Mouse (Mus musculus): ENCODE measurements at regions not wholly inside any gene's neighbourhood (a gene's known extent, or its start where the extent isn't known, plus 50 kb on each side); places are given as distances from the start of the nearest gene placed in this dataset.

DNA sequence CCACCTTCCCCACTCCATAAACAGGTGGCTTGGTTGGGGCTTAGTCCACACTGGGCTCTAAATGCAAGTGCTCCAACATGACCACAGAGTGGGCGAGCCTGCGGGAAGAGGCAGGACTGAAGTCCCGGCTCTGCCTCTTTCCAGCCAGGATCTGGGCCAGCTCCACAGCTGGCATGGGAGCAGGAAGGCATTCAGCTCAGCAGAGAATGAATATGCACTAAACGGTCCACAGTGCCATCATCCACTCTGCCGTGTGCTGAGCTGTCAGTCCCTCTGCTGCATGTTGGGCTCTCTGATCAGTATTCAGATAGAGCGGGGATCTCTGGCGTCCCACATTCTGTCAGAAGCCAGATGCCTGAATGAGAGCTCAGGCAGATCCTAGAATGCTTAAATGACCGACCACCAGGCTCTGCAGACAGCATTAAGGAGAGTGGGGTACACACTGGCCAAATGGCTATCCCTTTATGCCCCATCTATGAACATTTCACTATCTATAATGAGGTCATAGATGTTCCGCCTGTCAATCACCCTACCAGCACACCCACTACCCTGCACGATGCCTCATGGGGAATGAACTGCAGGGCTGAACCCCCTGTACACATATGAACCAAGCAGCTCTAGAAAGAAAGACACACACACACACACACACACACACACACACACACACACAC lies 317.3 kb downstream of the Ptpru start:
- no peak for ATAC-seq (replicated peaks; ENCODE audit: low read depth, poor library complexity, severe bottlenecking)

DNA sequence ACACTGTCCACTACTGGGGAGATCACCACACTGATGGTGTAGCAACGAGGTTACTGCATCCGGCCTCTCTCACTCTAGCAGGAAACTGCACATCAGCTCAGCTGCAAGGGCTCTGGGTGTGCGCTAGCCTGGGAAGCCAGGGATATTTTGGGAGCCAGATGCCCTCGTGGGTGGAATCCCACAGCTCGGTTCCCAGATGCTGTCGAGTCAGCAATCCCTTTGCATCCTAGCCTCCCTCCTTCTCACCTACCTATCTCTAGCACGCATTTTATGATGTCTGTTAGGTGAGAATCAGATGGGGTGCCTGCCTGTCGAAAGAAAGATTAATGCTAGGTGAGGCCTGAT lies 316.8 kb downstream of the Ptpru start:
- ATAC-seq (replicated peaks; ENCODE audit: low read depth, poor library complexity, severe bottlenecking) = no peak

DNA sequence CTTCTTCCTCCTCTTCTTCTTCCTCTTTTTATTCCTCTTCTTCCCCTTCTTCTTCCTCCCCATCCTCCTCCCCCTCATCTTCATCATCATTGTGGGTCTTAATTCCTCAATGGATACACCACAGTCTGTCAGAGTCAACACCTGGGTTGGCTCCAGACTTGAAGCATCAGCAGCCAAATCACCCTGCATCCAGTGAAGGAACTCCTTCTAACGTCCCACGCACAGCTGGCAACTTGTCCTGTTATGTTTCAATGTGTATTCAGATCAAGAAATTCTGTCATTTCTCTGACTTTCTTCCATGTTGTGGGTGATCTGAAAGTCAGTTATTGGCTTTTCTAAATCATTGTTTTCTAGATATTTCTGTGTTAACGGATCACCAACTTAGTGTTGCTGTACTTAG lies 312.9 kb downstream of the Ptpru start:
- ATAC-seq (replicated peaks; ENCODE audit: low read depth, poor library complexity, severe bottlenecking) = no peak

DNA sequence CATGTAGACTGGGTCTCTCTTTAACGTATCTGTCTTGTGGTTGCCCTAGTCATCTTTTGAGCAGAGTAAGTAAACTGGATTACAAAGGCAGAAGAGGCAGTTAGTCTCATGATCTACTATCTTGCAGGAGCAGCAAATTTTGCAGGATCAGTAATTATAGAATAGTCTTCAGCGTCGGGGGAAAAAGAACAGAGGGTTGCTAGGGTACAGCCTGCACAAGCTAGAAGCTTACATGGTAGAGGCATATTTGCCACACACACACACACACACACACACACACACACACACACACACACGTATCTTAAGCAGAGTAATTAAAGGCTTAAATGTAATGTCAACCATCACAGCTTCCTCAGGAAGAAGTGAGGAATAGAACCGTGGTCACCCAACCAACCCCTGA lies 307.6 kb downstream of the Ptpru start:
- no peak for ATAC-seq (replicated peaks; ENCODE audit: low read depth, poor library complexity, severe bottlenecking)

DNA sequence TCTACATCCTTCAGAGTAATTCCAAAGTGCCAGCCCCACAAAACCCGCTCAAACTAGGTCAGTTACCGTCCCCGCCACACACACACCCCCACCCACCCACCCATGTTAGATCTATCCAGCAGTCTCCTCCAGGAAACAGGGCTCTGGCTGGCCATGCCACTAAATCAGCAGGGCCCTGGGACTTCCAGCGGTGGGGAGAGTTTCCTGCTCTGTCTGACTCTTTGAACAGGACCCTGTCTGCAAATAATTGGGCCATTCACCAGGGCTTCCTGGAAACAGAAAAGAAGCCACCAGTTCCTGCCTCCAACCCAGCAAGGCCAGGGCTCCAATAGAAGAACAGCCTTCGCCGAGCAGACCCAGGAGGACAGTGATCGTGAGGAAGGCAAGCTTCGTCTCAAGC lies 307.1 kb downstream of the Ptpru start:
- ATAC-seq (replicated peaks; ENCODE audit: low read depth, poor library complexity, severe bottlenecking) = no peak

DNA sequence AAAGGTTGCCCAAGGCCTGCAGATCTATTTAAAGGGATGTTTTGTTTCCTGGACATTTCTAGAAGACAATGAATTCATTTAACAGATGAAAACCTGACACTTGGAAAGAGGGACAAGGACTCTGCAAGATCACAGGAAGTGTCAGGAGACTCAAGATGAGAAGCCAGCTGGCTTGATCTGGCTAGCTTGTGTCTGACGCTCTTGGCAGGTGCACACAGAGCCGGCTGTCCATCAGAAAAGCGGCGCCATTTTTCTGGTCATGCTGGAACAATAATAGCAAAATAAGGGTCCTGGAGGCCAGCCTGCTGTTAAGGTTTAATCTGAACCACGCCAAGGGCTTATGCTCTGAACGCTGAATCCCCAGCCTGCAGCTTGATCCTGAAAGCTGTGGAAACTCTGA lies 303.3 kb downstream of the Ptpru start:
- no peak for ATAC-seq (replicated peaks; ENCODE audit: low read depth, poor library complexity, severe bottlenecking)

DNA sequence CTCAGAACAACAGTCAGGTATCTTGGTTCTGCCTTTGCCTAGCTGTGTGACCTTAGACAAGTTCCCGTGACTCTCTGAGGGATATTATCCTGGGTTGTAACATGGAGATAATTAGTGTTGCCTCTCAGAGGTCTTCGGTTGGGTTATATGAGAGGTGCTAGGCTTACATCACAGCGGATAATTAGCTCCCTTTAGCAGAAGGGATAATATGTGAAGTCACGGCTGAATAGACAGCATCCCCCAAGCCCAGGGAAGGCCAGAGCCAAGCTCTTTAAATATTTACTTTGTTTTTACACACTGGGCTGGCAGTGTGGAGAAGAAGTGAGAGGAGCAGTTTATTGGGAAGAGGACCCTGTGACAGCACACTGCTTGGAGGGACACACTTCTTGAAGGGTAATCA lies 299.9 kb downstream of the Ptpru start:
- ATAC-seq (replicated peaks; ENCODE audit: low read depth, poor library complexity, severe bottlenecking) = no peak

DNA sequence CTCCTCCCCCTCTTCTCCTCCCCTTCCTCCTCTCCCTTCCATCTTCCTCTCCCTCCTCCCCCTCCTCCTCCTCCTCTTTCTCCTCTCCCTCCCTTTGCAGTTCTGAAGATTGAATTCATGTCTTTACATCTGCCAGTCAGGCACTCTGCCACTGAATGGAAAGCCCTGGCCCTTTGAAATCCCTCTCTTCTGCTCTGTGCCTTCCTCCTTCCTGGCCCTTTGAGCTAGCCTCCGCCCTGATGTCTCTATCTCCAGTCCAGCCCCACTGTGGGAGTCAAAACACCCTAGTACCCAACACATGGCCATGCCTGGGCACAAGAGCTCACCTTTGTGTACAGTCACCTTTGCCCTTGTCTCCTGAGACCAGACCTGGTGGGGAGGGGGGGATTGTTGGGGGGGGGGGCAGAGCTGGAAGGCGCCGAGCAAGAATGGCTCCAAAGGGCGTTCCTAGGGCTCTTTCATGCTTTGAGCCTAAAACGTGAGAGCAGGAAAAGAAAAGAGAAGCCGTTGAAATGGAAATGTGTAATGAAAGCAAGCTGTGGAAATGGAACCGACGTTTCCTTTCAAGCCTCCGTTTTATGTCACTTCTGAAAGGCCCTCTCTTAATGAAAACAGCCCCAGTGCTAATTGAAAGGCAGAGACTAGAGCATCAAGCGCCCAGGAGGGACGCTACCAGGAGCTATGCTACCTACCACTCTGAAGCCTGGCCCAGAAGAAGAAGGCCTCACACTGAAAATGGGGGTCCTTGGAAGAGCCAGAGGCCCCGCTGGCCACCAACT lies 291.5 kb downstream of the Ptpru start:
- ATAC-seq (replicated peaks; ENCODE audit: low read depth, poor library complexity, severe bottlenecking) = no peak

DNA sequence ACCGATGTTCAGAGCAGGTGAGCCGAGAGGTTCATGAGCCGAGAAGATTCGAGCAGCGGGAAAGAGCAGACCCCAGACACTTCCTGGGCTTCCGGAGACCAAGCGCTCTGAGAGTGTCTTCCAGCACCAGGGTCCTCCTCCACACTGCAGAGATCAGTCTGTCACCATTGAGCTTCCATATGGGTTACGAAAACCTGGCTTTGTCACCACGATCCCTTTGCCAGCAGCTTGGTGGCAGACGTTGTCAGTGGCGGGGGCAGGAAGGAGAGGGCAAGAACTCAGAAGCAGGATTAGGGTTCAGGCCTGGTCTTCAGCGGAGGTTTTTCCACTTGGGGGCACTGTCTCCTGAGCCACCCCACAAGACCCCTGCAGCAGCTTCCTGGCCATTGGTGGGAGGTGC lies 288.5 kb downstream of the Ptpru start:
- ATAC-seq (replicated peaks; ENCODE audit: low read depth, poor library complexity, severe bottlenecking) = no peak

DNA sequence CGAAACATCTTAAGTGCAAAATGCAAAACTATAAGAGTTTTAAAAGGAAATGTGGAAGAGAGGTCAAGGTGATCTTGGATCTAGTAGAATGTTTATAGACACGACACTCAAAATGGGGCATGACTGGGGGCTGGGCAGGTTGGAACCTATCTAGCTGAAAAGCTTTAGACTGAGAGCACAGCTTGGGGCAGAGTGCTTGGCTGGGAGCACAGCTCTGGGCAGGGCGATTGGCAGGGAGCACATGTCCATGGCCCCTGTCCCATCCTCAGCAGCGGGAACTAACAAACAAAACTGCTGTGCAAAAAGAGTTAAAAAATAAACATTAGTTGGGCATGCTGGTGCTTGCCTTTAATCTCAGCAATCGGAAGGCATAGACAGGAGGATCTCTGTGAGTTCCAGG lies 279.6 kb downstream of the Ptpru start:
- no peak for ATAC-seq (replicated peaks; ENCODE audit: low read depth, poor library complexity, severe bottlenecking)

DNA sequence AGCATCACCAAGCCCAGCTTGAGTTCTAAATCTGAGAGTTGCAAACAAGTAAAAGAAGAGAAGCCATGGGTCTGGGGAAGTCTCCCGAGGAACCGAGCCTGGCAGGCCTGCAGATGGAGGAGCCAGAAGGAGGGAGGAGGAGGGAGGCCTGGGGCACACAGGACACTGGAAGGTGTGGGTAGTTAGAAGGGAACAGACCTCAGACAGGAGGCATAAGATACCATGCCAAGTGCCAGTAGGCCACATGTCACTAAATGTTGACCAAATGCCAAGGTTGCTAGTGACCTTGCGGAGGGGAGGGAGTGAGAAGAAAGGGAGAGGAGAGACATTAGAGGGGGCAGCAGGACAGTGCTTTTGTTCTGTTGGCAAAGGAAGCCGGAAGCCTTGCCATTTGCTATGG lies 274.2 kb downstream of the Ptpru start:
- no peak for ATAC-seq (replicated peaks; ENCODE audit: low read depth, poor library complexity, severe bottlenecking)

DNA sequence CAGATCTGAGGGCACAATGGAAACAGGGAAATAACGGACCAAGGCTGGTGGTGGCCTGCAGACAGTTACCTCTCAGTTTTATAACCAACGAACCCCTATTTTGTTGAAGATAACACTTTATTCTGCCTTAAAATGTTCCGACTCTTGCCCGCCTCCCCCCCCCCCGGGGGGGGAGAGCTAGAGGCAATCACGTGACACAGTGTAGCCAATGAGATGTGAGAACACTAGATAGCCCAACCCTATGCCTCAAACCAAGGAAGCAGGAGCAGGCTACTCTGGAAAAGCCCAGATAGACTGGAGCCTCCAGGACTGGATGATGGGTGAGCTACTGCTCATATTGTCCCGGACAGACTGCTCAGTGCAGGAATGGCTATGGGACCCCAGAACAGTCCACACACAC lies 272.9 kb downstream of the Ptpru start:
- ATAC-seq (replicated peaks; ENCODE audit: low read depth, poor library complexity, severe bottlenecking) = no peak

DNA sequence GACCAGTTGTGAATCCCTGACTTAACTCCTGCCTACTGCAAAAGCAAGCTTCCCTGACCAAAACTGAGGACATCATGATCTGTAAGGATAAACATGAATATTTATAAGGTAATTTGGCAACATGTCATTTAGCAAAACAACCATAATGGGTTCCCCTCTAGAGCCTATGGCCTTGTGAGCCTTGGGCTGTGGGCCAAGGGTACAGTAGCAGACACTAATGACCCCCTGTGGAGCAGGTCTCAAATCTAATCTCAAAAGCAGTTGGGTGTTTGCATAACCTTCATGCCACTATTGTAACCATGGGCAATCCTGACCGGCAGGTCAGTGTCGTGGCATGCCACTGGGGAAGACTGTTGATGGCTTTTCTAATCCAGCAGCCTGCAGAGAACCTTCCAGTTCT lies 270.8 kb downstream of the Ptpru start:
- ATAC-seq (replicated peaks; ENCODE audit: low read depth, poor library complexity, severe bottlenecking) = no peak

DNA sequence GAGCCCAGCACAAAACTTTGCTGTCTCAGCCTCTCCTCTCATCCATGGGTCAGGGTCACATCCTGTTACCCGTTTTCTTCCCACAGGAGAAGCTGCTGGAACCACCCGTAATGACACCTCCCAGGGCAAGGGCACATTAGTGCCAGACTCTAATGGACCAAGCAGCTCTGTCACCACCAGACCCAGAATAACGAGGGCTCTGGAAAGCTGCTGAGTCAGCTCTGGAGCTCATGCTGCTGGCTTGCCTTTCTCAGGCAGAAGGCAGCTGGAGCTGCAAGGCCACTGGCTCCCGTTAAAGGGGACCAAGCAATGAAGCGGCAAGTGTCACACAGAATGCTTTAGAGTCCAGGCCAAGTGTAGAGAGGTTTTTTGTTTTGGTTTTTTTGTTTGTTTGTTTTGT lies 268.9 kb downstream of the Ptpru start:
- ATAC-seq (replicated peaks; ENCODE audit: low read depth, poor library complexity, severe bottlenecking) = no peak

DNA sequence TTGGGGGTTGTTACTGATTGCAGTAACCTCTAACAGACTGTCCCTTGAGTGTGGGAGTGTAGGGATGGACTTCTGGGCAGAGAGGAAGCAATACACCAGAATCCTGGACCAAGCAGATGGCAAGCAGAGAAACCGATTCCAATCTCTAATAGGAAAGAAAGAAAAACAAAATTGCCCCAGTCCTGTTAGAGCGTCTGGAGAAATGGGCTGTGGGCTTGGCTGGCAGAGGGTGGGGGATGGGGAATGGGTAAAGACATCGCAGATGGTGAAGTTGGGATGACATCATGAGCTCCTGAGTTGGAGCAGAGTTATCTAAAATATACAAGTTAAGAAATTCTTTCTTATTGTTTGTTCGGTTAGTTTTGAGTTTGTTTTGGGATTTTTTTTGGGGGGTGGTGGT lies 260.5 kb downstream of the Ptpru start:
- no peak for ATAC-seq (replicated peaks; ENCODE audit: low read depth, poor library complexity, severe bottlenecking)

DNA sequence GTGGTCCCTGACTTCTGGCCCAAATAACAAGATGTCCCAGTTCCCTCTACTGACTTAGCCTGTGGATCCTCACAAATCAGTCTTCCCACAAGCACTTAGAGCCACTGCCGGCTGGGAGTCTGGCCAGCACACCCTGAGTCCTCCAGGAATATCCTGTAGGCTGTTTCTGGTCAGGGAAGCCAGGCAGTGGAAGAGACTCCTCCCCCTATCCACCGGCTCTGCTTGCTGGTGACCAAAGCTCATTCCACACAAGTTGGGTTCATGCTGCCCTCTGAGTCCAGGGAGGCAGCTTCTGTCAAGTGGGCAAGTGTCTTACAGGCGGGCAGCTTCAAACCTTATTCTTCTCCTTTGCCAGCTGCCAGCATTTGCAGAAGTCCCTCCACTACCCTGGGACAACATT lies 252.1 kb downstream of the Ptpru start:
- no peak for ATAC-seq (replicated peaks; ENCODE audit: low read depth, poor library complexity, severe bottlenecking)

DNA sequence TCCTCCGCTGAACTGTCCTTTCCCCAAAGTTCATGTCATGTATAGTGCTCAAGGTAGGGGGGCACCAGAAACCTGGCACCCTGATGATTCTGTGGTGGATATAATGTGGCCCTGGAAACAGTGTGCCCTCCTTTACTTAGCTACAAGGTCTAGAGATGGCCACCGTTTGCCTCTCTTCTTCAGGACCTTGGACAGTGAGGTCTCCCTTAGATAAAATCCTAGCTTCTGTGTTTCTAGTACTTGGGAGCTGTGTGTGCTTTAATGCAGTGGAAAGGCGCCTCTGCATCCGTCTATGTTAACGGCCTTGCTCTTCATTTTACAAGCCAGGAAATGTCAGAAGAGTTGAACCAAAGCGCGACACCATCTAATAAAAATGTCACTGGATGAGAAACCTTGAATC lies 250.6 kb downstream of the Ptpru start:
- no peak for ATAC-seq (replicated peaks; ENCODE audit: low read depth, poor library complexity, severe bottlenecking)

DNA sequence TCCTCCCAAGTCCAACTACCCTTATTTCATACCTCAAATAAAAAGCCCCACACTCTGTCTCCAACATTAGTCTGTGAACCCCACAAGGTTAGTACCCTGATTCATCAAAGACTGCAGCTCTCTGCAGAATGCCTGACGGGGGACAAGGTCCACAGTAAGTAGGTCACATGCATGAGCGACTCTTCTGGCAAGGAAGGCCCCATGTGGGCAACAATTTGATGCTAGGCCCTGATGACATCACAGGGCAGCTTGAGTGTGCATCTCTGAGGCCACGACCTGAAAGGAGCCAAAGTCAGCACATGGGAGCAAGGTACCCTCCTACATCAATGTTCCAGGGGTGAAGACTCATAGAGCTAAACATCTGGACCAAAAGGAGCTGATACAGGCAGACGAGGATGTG lies 248.0 kb downstream of the Ptpru start:
- ATAC-seq (replicated peaks; ENCODE audit: low read depth, poor library complexity, severe bottlenecking) = no peak

DNA sequence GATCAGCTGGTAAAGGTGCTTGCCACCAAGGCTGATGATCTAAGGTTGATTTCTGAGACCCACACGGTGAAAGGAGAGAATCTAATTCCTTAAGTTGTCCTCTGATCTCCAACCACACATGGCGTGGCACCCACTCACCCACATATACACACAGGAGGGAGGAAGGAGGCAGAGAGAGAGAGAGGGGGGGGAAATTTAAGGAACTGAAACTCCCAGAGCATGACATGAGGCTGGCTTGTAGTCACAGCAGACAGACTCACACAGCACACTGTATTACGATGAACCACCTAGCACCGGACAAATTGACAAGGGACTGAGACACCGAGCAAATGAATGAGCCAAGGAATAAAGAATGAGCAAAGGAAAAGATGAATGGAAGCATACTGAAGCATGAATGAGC lies 246.6 kb downstream of the Ptpru start:
- no peak for ATAC-seq (replicated peaks; ENCODE audit: low read depth, poor library complexity, severe bottlenecking)

DNA sequence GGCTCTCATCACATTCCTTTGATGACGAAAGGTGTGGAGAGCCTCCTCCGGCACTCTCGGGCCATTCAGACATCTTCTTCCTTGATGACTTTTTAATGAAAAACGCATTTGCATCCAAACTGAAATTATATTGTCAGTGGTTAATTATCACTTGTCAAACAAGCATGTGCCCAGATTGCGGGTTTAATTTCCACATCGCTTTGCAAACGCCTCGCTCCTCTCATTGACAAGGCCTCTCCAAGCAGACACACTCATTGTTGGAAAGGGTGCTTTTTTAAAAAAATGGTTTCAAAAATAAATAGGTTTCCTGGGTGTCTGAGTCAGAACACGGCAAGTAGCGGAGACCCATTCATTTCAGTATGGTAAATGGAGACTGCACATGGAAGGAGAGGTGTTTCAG lies 240.1 kb downstream of the Ptpru start:
- no peak for ATAC-seq (replicated peaks; ENCODE audit: low read depth, poor library complexity, severe bottlenecking)

DNA sequence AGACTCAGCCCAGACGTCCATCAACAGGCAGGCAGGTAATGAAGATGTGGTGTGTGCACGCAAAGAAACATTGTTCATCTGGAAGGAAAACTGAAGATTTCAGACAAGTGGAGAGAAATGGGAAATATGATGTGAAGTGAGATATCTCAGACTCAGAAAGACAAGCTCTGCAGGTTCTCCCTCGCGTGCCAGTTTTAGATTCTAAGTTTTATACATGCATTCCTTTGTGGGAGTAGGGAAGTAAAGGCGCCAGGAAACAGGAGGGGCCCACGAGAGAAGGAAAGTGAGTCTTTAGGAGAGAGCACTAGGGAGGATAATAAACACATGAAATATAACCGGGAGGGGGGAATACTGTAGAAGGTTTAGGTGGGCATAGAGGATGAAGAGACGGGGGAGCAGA lies 223.7 kb downstream of the Ptpru start:
- ATAC-seq (replicated peaks; ENCODE audit: low read depth, poor library complexity, severe bottlenecking) = no peak

DNA sequence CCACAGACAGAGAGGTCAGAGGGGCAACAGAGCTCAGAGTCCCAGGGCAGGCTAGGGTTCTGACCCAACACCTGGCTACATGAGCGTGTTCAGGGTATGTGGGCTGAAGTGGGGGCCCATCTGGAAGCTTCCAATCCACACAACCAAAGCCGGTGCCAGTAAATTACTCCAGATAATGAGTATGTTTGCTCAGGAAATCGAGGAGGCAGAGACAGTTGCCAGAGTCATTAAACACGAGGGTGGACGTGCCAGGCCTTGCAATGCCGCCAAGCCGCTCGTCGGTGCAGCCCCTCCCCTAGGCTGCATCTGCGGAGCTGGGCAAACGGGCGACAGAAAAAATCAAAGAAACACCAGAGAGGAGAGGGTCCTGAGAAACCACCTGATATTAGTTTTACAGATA lies 222.5 kb downstream of the Ptpru start:
- no peak for ATAC-seq (replicated peaks; ENCODE audit: low read depth, poor library complexity, severe bottlenecking)

Measured in common myeloid progenitor, adult 5-6 weeks (primary cell).